Mouse (Mus musculus): Measurements from ENCODE around the gene Celsr1. TPM values are rescaled to one million over a fixed set of nuclear protein-coding genes. Genes with fewer than 3 reads are reported as not detected.

Gene Celsr1
- polyA plus RNA-seq, 1 experiment: 0.16 TPM

DNA sequence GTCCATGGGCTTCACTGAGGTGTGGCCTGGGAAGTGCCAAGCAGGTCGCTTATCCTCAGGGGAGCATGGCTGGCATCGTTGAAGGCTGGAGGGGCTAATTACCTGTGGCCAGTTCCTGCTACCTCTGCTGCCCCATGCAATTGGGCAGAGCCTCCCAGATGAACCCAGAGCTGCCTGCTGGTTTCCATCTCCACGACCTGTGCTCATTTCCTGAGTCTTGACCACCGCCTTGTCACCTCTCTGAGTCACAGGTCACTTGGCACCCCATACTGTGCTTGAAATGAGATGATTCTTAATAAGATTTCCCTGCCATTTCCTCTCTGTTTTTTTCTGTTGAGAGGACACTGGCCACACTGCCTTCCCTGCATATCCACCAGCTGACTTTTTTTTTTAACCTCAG lies 46.3 kb upstream of the Celsr1 start:
- H3K36me3 ChIP-seq (ENCODE audit: control insufficient read depth, insufficient read depth): peaks cover 20% of the 10 kb centered on the region
- peak; percentile 73 for TF ChIP-seq FOSL1 (IDR thresholded peaks at IDR 0.05; ENCODE audit: insufficient read depth, low read length, poor library complexity, severe bottlenecking)
- TF ChIP-seq CTCF (IDR thresholded peaks at IDR 0.05; ENCODE audit: control insufficient read depth, insufficient read depth, insufficient read length): no peak
- peak; percentile 40 for TF ChIP-seq MAX (IDR thresholded peaks at IDR 0.05)
- peaks cover 83% of the 10 kb centered on the region for H3K79me3 ChIP-seq (ENCODE audit: low read depth)
- peaks cover 100% of the 10 kb centered on the region for H3K79me2 ChIP-seq (ENCODE audit: control insufficient read depth, insufficient read depth)
- no peak overlapping the region for H3K4me3 ChIP-seq (ENCODE audit: insufficient read depth, poor library complexity, severe bottlenecking)
- H3ac ChIP-seq (ENCODE audit: control insufficient read depth, insufficient read length, low read depth): no peak overlapping the region
- no peaks in the 10 kb centered on the region for H3K27me3 ChIP-seq (ENCODE audit: control insufficient read depth, insufficient read depth, insufficient read length)

DNA sequence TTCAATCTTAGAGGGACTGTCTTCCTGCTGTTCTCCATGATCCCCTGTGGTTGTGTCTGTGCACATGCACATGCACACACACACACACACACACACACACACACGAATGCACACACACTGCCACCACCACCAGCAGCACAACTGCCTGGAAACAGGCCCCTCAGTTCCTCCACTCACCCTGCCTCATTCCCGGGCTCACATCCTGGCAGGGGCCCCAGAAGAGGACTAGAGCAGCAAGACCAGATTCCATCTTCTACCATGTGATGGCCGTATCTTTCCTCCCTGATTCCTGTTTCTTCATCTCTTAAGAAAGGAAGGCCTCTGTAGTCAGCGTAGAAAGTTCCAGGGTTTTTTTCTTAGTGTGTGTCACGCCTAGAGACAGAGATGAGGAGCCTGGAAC lies 45.9 kb upstream of the Celsr1 start:
- peaks cover 83% of the 10 kb centered on the region for H3K79me3 ChIP-seq (ENCODE audit: low read depth)
- TF ChIP-seq MYOG (IDR thresholded peaks at IDR 0.05; ENCODE audit: control insufficient read depth, extremely low read depth, insufficient read length) (no peak), CEBPB (IDR thresholded peaks at IDR 0.05; ENCODE audit: low read depth) (no peak)

GRCm38 (mm10) chr15:86078481-86079216 lies 45.1 kb upstream of the Celsr1 start:
- no peak overlapping the region for H3ac ChIP-seq (ENCODE audit: control insufficient read depth, insufficient read length, low read depth)
- H3K36me3 ChIP-seq (ENCODE audit: control insufficient read depth, insufficient read depth): peaks cover 26% of the 10 kb centered on the region
- no peak for TF ChIP-seq CTCF (IDR thresholded peaks at IDR 0.05; ENCODE audit: control insufficient read depth, insufficient read depth, insufficient read length)
- no peak for TF ChIP-seq CEBPB (IDR thresholded peaks at IDR 0.05; ENCODE audit: low read depth)
- TF ChIP-seq FOSL1 (IDR thresholded peaks at IDR 0.05; ENCODE audit: insufficient read depth, low read length, poor library complexity, severe bottlenecking): no peak
- TF ChIP-seq MYOD1 (IDR thresholded peaks at IDR 0.05; ENCODE audit: control insufficient read depth, insufficient read length, low read depth): no peak
- no peak for TF ChIP-seq MAX (IDR thresholded peaks at IDR 0.05)
- peaks cover 84% of the 10 kb centered on the region for H3K79me3 ChIP-seq (ENCODE audit: low read depth)
- H3K79me2 ChIP-seq (ENCODE audit: control insufficient read depth, insufficient read depth): peaks cover 100% of the 10 kb centered on the region
- no peak overlapping the region for H3K4me3 ChIP-seq (ENCODE audit: insufficient read depth, poor library complexity, severe bottlenecking)
- H3K27me3 ChIP-seq (ENCODE audit: control insufficient read depth, insufficient read depth, insufficient read length): no peaks in the 10 kb centered on the region

More for the DNA sequence above, 45.9 kb upstream of the Celsr1 start:
- Histone ChIP-seq H3K79me2 (ENCODE audit: control insufficient read depth, insufficient read depth) (peaks cover 100% of the 10 kb centered on the region), H3K4me3 (ENCODE audit: insufficient read depth, poor library complexity, severe bottlenecking) (no peak overlapping the region), H3K36me3 (ENCODE audit: control insufficient read depth, insufficient read depth) (peaks cover 24% of the 10 kb centered on the region), H3K27me3 (ENCODE audit: control insufficient read depth, insufficient read depth, insufficient read length) (no peaks in the 10 kb centered on the region), H3ac (ENCODE audit: control insufficient read depth, insufficient read length, low read depth) (peak overlapping the region; percentile 12)

DNA sequence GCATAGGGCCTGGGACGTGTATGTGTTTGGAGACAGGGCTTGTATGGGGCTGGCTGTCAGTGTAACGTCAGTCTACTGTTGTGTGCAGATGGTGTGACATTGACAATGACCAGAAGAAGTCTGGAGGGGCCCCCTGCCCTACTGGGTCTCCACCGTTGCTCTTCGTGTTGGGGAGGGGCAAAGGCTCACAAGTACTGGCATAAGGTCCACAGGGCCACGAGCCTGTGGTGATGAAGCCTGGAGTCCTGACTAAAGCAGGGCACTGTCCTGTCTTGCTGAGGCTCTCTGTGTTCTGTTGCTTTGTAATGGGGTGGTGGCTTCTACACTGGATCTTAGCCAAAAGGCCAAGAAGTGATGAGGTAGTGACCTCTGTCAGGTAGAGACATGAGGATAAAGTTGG lies 44.4 kb upstream of the Celsr1 start:
- no peak for TF ChIP-seq MYOD1 (IDR thresholded peaks at IDR 0.05; ENCODE audit: control insufficient read depth, insufficient read length, low read depth)
- TF ChIP-seq CTCF (IDR thresholded peaks at IDR 0.05; ENCODE audit: control insufficient read depth, insufficient read depth, insufficient read length): no peak
- no peak overlapping the region for H3ac ChIP-seq (ENCODE audit: control insufficient read depth, insufficient read length, low read depth)
- no peak overlapping the region for H3K4me3 ChIP-seq (ENCODE audit: insufficient read depth, poor library complexity, severe bottlenecking)
- peaks cover 21% of the 10 kb centered on the region for H3K36me3 ChIP-seq (ENCODE audit: control insufficient read depth, insufficient read depth)
- no peaks in the 10 kb centered on the region for H3K27me3 ChIP-seq (ENCODE audit: control insufficient read depth, insufficient read depth, insufficient read length)
- peaks cover 82% of the 10 kb centered on the region for H3K79me3 ChIP-seq (ENCODE audit: low read depth)
- H3K79me2 ChIP-seq (ENCODE audit: control insufficient read depth, insufficient read depth): peaks cover 100% of the 10 kb centered on the region

GRCm38 (mm10) chr15:86076378-86076777 lies 42.8 kb upstream of the Celsr1 start:
- Histone ChIP-seq H3K27me3 (ENCODE audit: control insufficient read depth, insufficient read depth, insufficient read length) (no peaks in the 10 kb centered on the region), H3K79me2 (ENCODE audit: control insufficient read depth, insufficient read depth) (peaks cover 100% of the 10 kb centered on the region), H3ac (ENCODE audit: control insufficient read depth, insufficient read length, low read depth) (no peak overlapping the region), H3K79me3 (ENCODE audit: low read depth) (peaks cover 83% of the 10 kb centered on the region), H3K36me3 (ENCODE audit: control insufficient read depth, insufficient read depth) (peaks cover 27% of the 10 kb centered on the region), H3K4me3 (ENCODE audit: insufficient read depth, poor library complexity, severe bottlenecking) (no peak overlapping the region)
- no peak for TF ChIP-seq MAX (IDR thresholded peaks at IDR 0.05)
- TF ChIP-seq CEBPB (IDR thresholded peaks at IDR 0.05; ENCODE audit: low read depth): no peak
- TF ChIP-seq MYOD1 (IDR thresholded peaks at IDR 0.05; ENCODE audit: control insufficient read depth, insufficient read length, low read depth): no peak
- no peak for TF ChIP-seq FOSL1 (IDR thresholded peaks at IDR 0.05; ENCODE audit: insufficient read depth, low read length, poor library complexity, severe bottlenecking)
- no peak for TF ChIP-seq USF1 (IDR thresholded peaks at IDR 0.05; ENCODE audit: low read depth)
- no peak for TF ChIP-seq CTCF (IDR thresholded peaks at IDR 0.05; ENCODE audit: control insufficient read depth, insufficient read depth, insufficient read length)
- no peak for TF ChIP-seq MYOG (IDR thresholded peaks at IDR 0.05; ENCODE audit: control insufficient read depth, extremely low read depth, insufficient read length)

- no peak overlapping the region for H3ac ChIP-seq (ENCODE audit: control insufficient read depth, insufficient read length, low read depth)
- no peaks in the 10 kb centered on the region for H3K27me3 ChIP-seq (ENCODE audit: control insufficient read depth, insufficient read depth, insufficient read length)
- TF ChIP-seq MYOD1 (IDR thresholded peaks at IDR 0.05; ENCODE audit: control insufficient read depth, insufficient read length, low read depth) (no peak), CEBPB (IDR thresholded peaks at IDR 0.05; ENCODE audit: low read depth) (no peak), CTCF (IDR thresholded peaks at IDR 0.05; ENCODE audit: control insufficient read depth, insufficient read depth, insufficient read length) (no peak), MYOG (IDR thresholded peaks at IDR 0.05; ENCODE audit: control insufficient read depth, extremely low read depth, insufficient read length) (no peak)
- peaks cover 100% of the 10 kb centered on the region for H3K79me2 ChIP-seq (ENCODE audit: control insufficient read depth, insufficient read depth)
- H3K36me3 ChIP-seq (ENCODE audit: control insufficient read depth, insufficient read depth): peaks cover 31% of the 10 kb centered on the region
- H3K79me3 ChIP-seq (ENCODE audit: low read depth): peaks cover 83% of the 10 kb centered on the region
- H3K4me3 ChIP-seq (ENCODE audit: insufficient read depth, poor library complexity, severe bottlenecking): no peak overlapping the region
These were observed 42.4 kb upstream of the Celsr1 start for GRCm38 (mm10) chr15:86076048-86076315.

Measured in C2C12 (cell line).